In genomic region chr7:98137583-98137982, GRCm38 (mm10) we compare ENCODE assay signal across 22 mouse cellular contexts. TPM values are rescaled to one million over a fixed set of nuclear protein-coding genes. Genes with fewer than 3 reads are reported as not detected.
A peak's percentile ranks its signal among the peaks of the same experiment; 100 is the strongest.
DNase-seq lines count a peak whose midpoint lies in the region; ATAC-seq lines count a peak whose summit lies in the region.
"Had no signal": no experiment of that assay in that cellular context is flagged by ENCODE, and none has a peak within 500 bp of the region (broad histone marks: within the 10 kb centered on the region; RNA-seq: fewer than 3 reads in every experiment).

No protein-coding gene starts in this region.

- no peaks in the 10 kb centered on the region for H3K36me3 ChIP-seq in forebrain, embryonic 15.5 days
- H3K36me3 ChIP-seq in forebrain, embryonic 11.5 days (ENCODE audit: control insufficient read depth, insufficient read depth, low read length): no peaks in the 10 kb centered on the region
- H3K36me3 ChIP-seq in hindbrain, embryonic 16.5 days (ENCODE audit: control insufficient read depth, insufficient read depth, low read length): peaks cover 7% of the 10 kb centered on the region
- no peaks in the 10 kb centered on the region for H3K36me3 ChIP-seq in hindbrain, embryonic 10.5 days
- no peaks in the 10 kb centered on the region for H3K36me3 ChIP-seq in neural tube, embryonic 14.5 days (ENCODE audit: control insufficient read depth, insufficient read depth, low read length)
- H3K36me3 ChIP-seq in neural tube, embryonic 15.5 days: peaks cover 12% of the 10 kb centered on the region; the same call in 1 of the 2 replicates
- H3K36me3 ChIP-seq: embryonic facial prominence, embryonic 13.5 days; forebrain, embryonic 12.5 days; G1E; intestine, embryonic 15.5 days had no signal

- H3K4me3 ChIP-seq in forebrain, embryonic 15.5 days: no peak overlapping the region
- H3K4me3 ChIP-seq in forebrain, embryonic 11.5 days (ENCODE audit: low read depth, low read length): no peak overlapping the region
- H3K4me3 ChIP-seq in hindbrain, embryonic 16.5 days (ENCODE audit: low read length): no peak overlapping the region
- H3K4me3 ChIP-seq in hindbrain, embryonic 10.5 days: no peak overlapping the region
- H3K4me3 ChIP-seq in neural tube, embryonic 14.5 days (ENCODE audit: low read depth, low read length): no peak overlapping the region
- no peak overlapping the region for H3K4me3 ChIP-seq in neural tube, embryonic 15.5 days (replicated peaks)
- H3K4me3 ChIP-seq: embryonic facial prominence, embryonic 13.5 days; forebrain, embryonic 12.5 days; heart, adult 2 months; heart, embryonic 10.5 days; intestine, embryonic 15.5 days had no signal

- DNase-seq in forebrain, embryonic 11.5 days (ENCODE audit: low spot score): no peak
- DNase-seq in hindbrain, embryonic 10.5 days (ENCODE audit: low spot score): no peak
- no peak for DNase-seq in spleen, postnatal 14 days (ENCODE audit: low spot score in 2 of 2)
- DNase-seq: B cell, adult 2 months; cerebellum, adult 18-20 months; cerebellum, adult 9-10 months; cerebellum, postnatal 14 days; gastrocnemius, postnatal 10 days; gastrocnemius, postnatal 36 days; heart, adult 2 months; kidney, adult 11 months had no signal

- WGBS in forebrain, embryonic 15.5 days: 44% methylated on average over 3 of the region's 3 CpGs
- 52% methylated on average over 3 of the region's 3 CpGs for WGBS in forebrain, embryonic 11.5 days
- WGBS in hindbrain, embryonic 16.5 days: 35% methylated on average over 3 of the region's 3 CpGs
- WGBS in hindbrain, embryonic 10.5 days: 40% methylated on average over 3 of the region's 3 CpGs
- 52% methylated on average over 3 of the region's 3 CpGs for WGBS in neural tube, embryonic 14.5 days
- 35% methylated on average over 3 of the region's 3 CpGs for WGBS in neural tube, embryonic 15.5 days

- H3K27ac ChIP-seq in forebrain, embryonic 15.5 days (replicated peaks): no peak overlapping the region
- H3K27ac ChIP-seq in forebrain, embryonic 11.5 days (ENCODE audit: low read depth, low read length): no peak overlapping the region
- no peak overlapping the region for H3K27ac ChIP-seq in hindbrain, embryonic 16.5 days (ENCODE audit: low read depth, low read length)
- H3K27ac ChIP-seq in hindbrain, embryonic 10.5 days: no peak overlapping the region
- no peak overlapping the region for H3K27ac ChIP-seq in neural tube, embryonic 14.5 days (ENCODE audit: low read depth, low read length)
- H3K27ac ChIP-seq in neural tube, embryonic 15.5 days (replicated peaks): no peak overlapping the region
- H3K27ac ChIP-seq: embryonic facial prominence, embryonic 13.5 days; forebrain, embryonic 12.5 days; heart, adult 2 months; heart, embryonic 10.5 days; intestine, embryonic 15.5 days had no signal

- H3K4me2 ChIP-seq in forebrain, embryonic 15.5 days (replicated peaks): no peak overlapping the region
- no peak overlapping the region for H3K4me2 ChIP-seq in forebrain, embryonic 11.5 days (ENCODE audit: low read depth, low read length, severe bottlenecking)
- no peak overlapping the region for H3K4me2 ChIP-seq in hindbrain, embryonic 16.5 days (ENCODE audit: low read length)
- no peak overlapping the region for H3K4me2 ChIP-seq in neural tube, embryonic 14.5 days (ENCODE audit: low read depth, low read length)
- no peak overlapping the region for H3K4me2 ChIP-seq in neural tube, embryonic 15.5 days
- H3K4me2 ChIP-seq: embryonic facial prominence, embryonic 13.5 days; forebrain, embryonic 12.5 days; intestine, embryonic 15.5 days had no signal

- H3K4me1 ChIP-seq in forebrain, embryonic 15.5 days: peaks cover 4% of the 10 kb centered on the region
- H3K4me1 ChIP-seq in forebrain, embryonic 11.5 days (replicated peaks; ENCODE audit: control insufficient read depth, insufficient read depth, low read length): no peaks in the 10 kb centered on the region
- H3K4me1 ChIP-seq in hindbrain, embryonic 16.5 days (ENCODE audit: control insufficient read depth, insufficient read depth, low read depth, low read length): peaks cover 11% of the 10 kb centered on the region
- peaks cover 38% of the 10 kb centered on the region for H3K4me1 ChIP-seq in hindbrain, embryonic 10.5 days (replicated peaks)
- H3K4me1 ChIP-seq in neural tube, embryonic 14.5 days (ENCODE audit: control insufficient read depth, insufficient read depth, low read length): no peaks in the 10 kb centered on the region
- peaks cover 28% of the 10 kb centered on the region for H3K4me1 ChIP-seq in neural tube, embryonic 15.5 days
- H3K4me1 ChIP-seq: intestine, embryonic 15.5 days had no signal

- ATAC-seq in forebrain, embryonic 15.5 days (replicated peaks): 0 out of 2 replicates have a peak, but pooled peaks have one; percentile 39
- ATAC-seq in forebrain, embryonic 11.5 days (replicated peaks; ENCODE audit: low FRiP score): no peak
- peak; percentile 12; the same call in 1 of the 2 replicates for ATAC-seq in hindbrain, embryonic 16.5 days
- peak; percentile 13; the same call in 1 of the 2 replicates for ATAC-seq in neural tube, embryonic 14.5 days (ENCODE audit: low read depth)
- no peak for ATAC-seq in neural tube, embryonic 15.5 days (ENCODE audit: low FRiP score)
- ATAC-seq: forebrain, embryonic 16.5 days; intestine, embryonic 15.5 days; Patski had no signal

- H3K9ac ChIP-seq in forebrain, embryonic 15.5 days (replicated peaks): no peak overlapping the region
- H3K9ac ChIP-seq in forebrain, embryonic 11.5 days (ENCODE audit: low read length): no peak overlapping the region
- no peak overlapping the region for H3K9ac ChIP-seq in hindbrain, embryonic 16.5 days (ENCODE audit: low read depth, low read length)
- no peak overlapping the region for H3K9ac ChIP-seq in neural tube, embryonic 14.5 days (replicated peaks; ENCODE audit: low read depth, low read length)
- no peak overlapping the region for H3K9ac ChIP-seq in neural tube, embryonic 15.5 days (replicated peaks)
- H3K9ac ChIP-seq: embryonic facial prominence, embryonic 13.5 days; forebrain, embryonic 12.5 days; intestine, embryonic 15.5 days had no signal

- H3K9me3 ChIP-seq in forebrain, embryonic 15.5 days: no peaks in the 10 kb centered on the region
- H3K9me3 ChIP-seq in forebrain, embryonic 11.5 days (ENCODE audit: control insufficient read depth, low read length): no peaks in the 10 kb centered on the region
- H3K9me3 ChIP-seq in hindbrain, embryonic 16.5 days (ENCODE audit: control insufficient read depth, low read length): no peaks in the 10 kb centered on the region; the same call in 1 of the 2 replicates
- no peaks in the 10 kb centered on the region for H3K9me3 ChIP-seq in hindbrain, embryonic 10.5 days
- no peaks in the 10 kb centered on the region for H3K9me3 ChIP-seq in neural tube, embryonic 14.5 days (ENCODE audit: control insufficient read depth, low read length)
- no peaks in the 10 kb centered on the region for H3K9me3 ChIP-seq in neural tube, embryonic 15.5 days (replicated peaks)
- H3K9me3 ChIP-seq: embryonic facial prominence, embryonic 13.5 days; forebrain, embryonic 12.5 days; G1E; heart, embryonic 10.5 days; intestine, embryonic 15.5 days had no signal

- no peaks in the 10 kb centered on the region for H3K27me3 ChIP-seq in forebrain, embryonic 15.5 days
- no peaks in the 10 kb centered on the region for H3K27me3 ChIP-seq in forebrain, embryonic 11.5 days (ENCODE audit: control insufficient read depth, insufficient read depth, low read length)
- H3K27me3 ChIP-seq in hindbrain, embryonic 16.5 days (replicated peaks; ENCODE audit: control insufficient read depth, insufficient read depth, low read length): no peaks in the 10 kb centered on the region
- H3K27me3 ChIP-seq in hindbrain, embryonic 10.5 days (ENCODE audit: insufficient read depth, poor library complexity, severe bottlenecking): peaks cover 5% of the 10 kb centered on the region
- no peaks in the 10 kb centered on the region for H3K27me3 ChIP-seq in neural tube, embryonic 14.5 days (ENCODE audit: control insufficient read depth, insufficient read depth, low read length)
- H3K27me3 ChIP-seq in neural tube, embryonic 15.5 days (replicated peaks): no peaks in the 10 kb centered on the region
- H3K27me3 ChIP-seq: embryonic facial prominence, embryonic 13.5 days; forebrain, embryonic 12.5 days; intestine, embryonic 15.5 days; Patski had no signal

RNA-seq across cellular contexts. Expression of gene Omp, which starts 7.7 kb away (rescaled TPM):
- 0.46 and 0.47 TPM in 2 replicates for polyA plus RNA-seq in forebrain, embryonic 15.5 days (2015; fragmentation: Nextera tagmentation; extraction: Ambion mirVana)
- 0.32 TPM in 1 of 2 replicates, not detected in the other for polyA plus RNA-seq in forebrain, embryonic 11.5 days (2014; fragmentation: Nextera tagmentation; extraction: Ambion mirVana)
- polyA plus RNA-seq in hindbrain, embryonic 16.5 days (2015; fragmentation: Nextera tagmentation; extraction: Ambion mirVana): 0.34 and 0.37 TPM in 2 replicates
- polyA plus RNA-seq in hindbrain, embryonic 10.5 days (2016; fragmentation: Nextera tagmentation; extraction: Ambion mirVana): 0.07 and 0.13 TPM in 2 replicates
- 0.32 and 0.40 TPM in 2 replicates for polyA plus RNA-seq in neural tube, embryonic 14.5 days (2014; fragmentation: Nextera tagmentation; extraction: Ambion mirVana)
- polyA plus RNA-seq in neural tube, embryonic 15.5 days (2015; fragmentation: Nextera tagmentation; extraction: Ambion mirVana): 0.81 and 0.91 TPM in 2 replicates
- polyA plus RNA-seq: G1E had no signal

RNA-seq across cellular contexts. Expression of gene Myo7a, which starts 18.3 kb away (rescaled TPM):
- 15.8 and 15.9 TPM in 2 replicates for polyA plus RNA-seq in forebrain, embryonic 15.5 days (2015; fragmentation: Nextera tagmentation; extraction: Ambion mirVana)
- 18.1 and 19.1 TPM in 2 replicates for polyA plus RNA-seq in forebrain, embryonic 11.5 days (2014; fragmentation: Nextera tagmentation; extraction: Ambion mirVana)
- polyA plus RNA-seq in hindbrain, embryonic 16.5 days (2015; fragmentation: Nextera tagmentation; extraction: Ambion mirVana): 13.9 and 22.8 TPM in 2 replicates
- polyA plus RNA-seq in hindbrain, embryonic 10.5 days (2016; fragmentation: Nextera tagmentation; extraction: Ambion mirVana): 17.3 and 21.2 TPM in 2 replicates
- polyA plus RNA-seq in neural tube, embryonic 14.5 days (2014; fragmentation: Nextera tagmentation; extraction: Ambion mirVana): 22.1 and 24.2 TPM in 2 replicates
- 14.4 and 16.0 TPM in 2 replicates for polyA plus RNA-seq in neural tube, embryonic 15.5 days (2015; fragmentation: Nextera tagmentation; extraction: Ambion mirVana)

RNA-seq across cellular contexts. Expression of gene Capn5, which starts 40.5 kb away (rescaled TPM):
- 15.5 and 15.9 TPM in 2 replicates for polyA plus RNA-seq in forebrain, embryonic 15.5 days (2015; fragmentation: Nextera tagmentation; extraction: Ambion mirVana)
- polyA plus RNA-seq in forebrain, embryonic 11.5 days (2014; fragmentation: Nextera tagmentation; extraction: Ambion mirVana): 5.8 and 6.1 TPM in 2 replicates
- 27.3 and 31.4 TPM in 2 replicates for polyA plus RNA-seq in hindbrain, embryonic 16.5 days (2015; fragmentation: Nextera tagmentation; extraction: Ambion mirVana)
- 5.6 and 9.9 TPM in 2 replicates for polyA plus RNA-seq in hindbrain, embryonic 10.5 days (2016; fragmentation: Nextera tagmentation; extraction: Ambion mirVana)
- 13.7 and 17.0 TPM in 2 replicates for polyA plus RNA-seq in neural tube, embryonic 14.5 days (2014; fragmentation: Nextera tagmentation; extraction: Ambion mirVana)
- polyA plus RNA-seq in neural tube, embryonic 15.5 days (2015; fragmentation: Nextera tagmentation; extraction: Ambion mirVana): 23.6 and 29.4 TPM in 2 replicates

Comparison
In these comparisons a context has a peak if more than half of its experiments do, and no peak if none do; other contexts are left out.
1. ATAC-seq: peak in forebrain, embryonic 15.5 days (single experiment), hindbrain, embryonic 16.5 days (single experiment) and neural tube, embryonic 14.5 days (single experiment); none in forebrain, embryonic 11.5 days (single experiment) and neural tube, embryonic 15.5 days (single experiment).